Comparison of ENCODE assay signal across 8 mouse cellular contexts in the genomic region with DNA sequence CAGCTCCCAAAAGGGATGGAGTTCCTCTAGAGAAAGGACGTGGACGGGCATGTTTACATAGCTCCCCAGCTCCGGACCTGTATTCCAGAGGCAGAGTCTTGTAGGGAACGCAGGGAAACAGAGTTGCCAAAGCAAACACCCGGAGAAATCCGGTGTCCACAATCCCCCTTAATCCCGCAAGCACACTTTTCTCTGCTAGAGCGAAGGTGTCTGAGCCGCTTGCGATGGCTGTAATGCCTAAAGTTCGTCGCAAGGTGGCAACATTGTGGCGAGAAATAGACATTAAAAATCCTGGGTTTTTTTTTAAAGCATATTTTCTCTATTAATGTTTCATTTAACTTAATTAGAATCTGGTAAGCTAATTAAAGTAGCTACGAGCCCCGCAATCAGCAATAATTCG. TPM values are rescaled to one million over a fixed set of nuclear protein-coding genes. Genes with fewer than 3 reads are reported as not detected.
DNase-seq lines count a peak whose midpoint lies in the region; ATAC-seq and TF ChIP-seq lines count a peak whose summit lies in the region.

No protein-coding gene starts in this region.

- peak; percentile 60 for DNase-seq in urinary bladder, postnatal 14 days (ENCODE audit: low spot score)
- no peak for DNase-seq in urinary bladder, postnatal 10 days (ENCODE audit: low spot score)
- peak; percentile 84 for DNase-seq in brain, embryonic 14.5 days (ENCODE audit: low read depth)
- DNase-seq in kidney, adult 2 months, result peak; percentile 63
- DNase-seq in retina, postnatal 7 days (ENCODE audit: low read depth, low spot score), result peak; percentile 63
- no peak for DNase-seq in gastrocnemius, postnatal 14 days

- H3K36me3 ChIP-seq in forebrain, embryonic 15.5 days, result no peaks in the 10 kb centered on the region
- no peaks in the 10 kb centered on the region for H3K36me3 ChIP-seq in kidney, adult 2 months (ENCODE audit: control insufficient read depth, insufficient read depth, low read length)
- no peaks in the 10 kb centered on the region for H3K36me3 ChIP-seq in lung, embryonic 15.5 days

- H3K27me3 ChIP-seq in forebrain, embryonic 15.5 days, result peaks cover 70% of the 10 kb centered on the region
- H3K27me3 ChIP-seq in kidney, adult 2 months (replicated peaks; ENCODE audit: control insufficient read depth, insufficient read depth, low read length), result peaks cover 11% of the 10 kb centered on the region
- peaks cover 70% of the 10 kb centered on the region for H3K27me3 ChIP-seq in lung, embryonic 15.5 days

- peak overlapping the region; percentile 35 for H3K4me3 ChIP-seq in forebrain, embryonic 15.5 days
- H3K4me3 ChIP-seq in kidney, adult 2 months (ENCODE audit: insufficient read depth, low read depth, low read length), result peak overlapping the region; percentile 35
- H3K4me3 ChIP-seq in lung, embryonic 15.5 days, result peak overlapping the region; percentile 31

- peak; percentile 87 for TF ChIP-seq CTCF in brain, embryonic 14.5 days (IDR thresholded peaks at IDR 0.05; ENCODE audit: borderline replicate concordance, extremely low read depth, insufficient read depth, insufficient read length)
- TF ChIP-seq CTCF in kidney, adult 2 months (conservative IDR thresholded peaks at IDR 0.05; ENCODE audit: insufficient read depth, insufficient read length, low read depth, low read length), result peak; percentile 79

- intact Hi-C loops in gastrocnemius, postnatal 14 days (cut with DNase I; ENCODE audit: low total_unique reads), result loop anchor here (2.0 kb wide), 2 partner anchors 325 to 709 kb away; no protein-coding TSS in a partner anchor

- no peak overlapping the region for H3K27ac ChIP-seq in forebrain, embryonic 15.5 days (replicated peaks)
- no peak overlapping the region for H3K27ac ChIP-seq in kidney, adult 2 months (ENCODE audit: insufficient read depth, low read depth, low read length)
- H3K27ac ChIP-seq in lung, embryonic 15.5 days, result no peak overlapping the region

- peak overlapping the region; percentile 44 for H3K4me2 ChIP-seq in forebrain, embryonic 15.5 days (replicated peaks)
- peak overlapping the region; percentile 56 for H3K4me2 ChIP-seq in lung, embryonic 15.5 days

- no peak for TF ChIP-seq POLR2A in brain, embryonic 14.5 days (IDR thresholded peaks at IDR 0.05; ENCODE audit: borderline replicate concordance, extremely low read depth, insufficient read depth, insufficient read length, poor library complexity, severe bottlenecking)
- no peak for TF ChIP-seq POLR2A in kidney, adult 2 months (IDR thresholded peaks at IDR 0.05; ENCODE audit: low read depth, low read length)

- ATAC-seq in forebrain, embryonic 15.5 days (replicated peaks), result no peak
- ATAC-seq in lung, embryonic 15.5 days (ENCODE audit: borderline replicate concordance, extremely low read depth, low FRiP score, low TSS enrichment), result no peak

- peaks cover 54% of the 10 kb centered on the region for H3K4me1 ChIP-seq in forebrain, embryonic 15.5 days
- H3K4me1 ChIP-seq in kidney, adult 2 months (ENCODE audit: control insufficient read depth, insufficient read depth, low read length), result peaks cover 3% of the 10 kb centered on the region; the same call in 1 of the 2 replicates
- H3K4me1 ChIP-seq in lung, embryonic 15.5 days, result peaks cover 33% of the 10 kb centered on the region

- under 1% methylated on average over 16 of the region's 16 CpGs for WGBS in forebrain, embryonic 15.5 days
- under 1% methylated on average over 16 of the region's 16 CpGs for WGBS in kidney, adult 2 months
- WGBS in lung, embryonic 15.5 days, result under 1% methylated on average over 16 of the region's 16 CpGs

- H3K9ac ChIP-seq in forebrain, embryonic 15.5 days (replicated peaks), result no peak overlapping the region; the same call in 1 of the 2 replicates
- no peak overlapping the region for H3K9ac ChIP-seq in lung, embryonic 15.5 days

- no peaks in the 10 kb centered on the region for H3K9me3 ChIP-seq in forebrain, embryonic 15.5 days
- no peaks in the 10 kb centered on the region for H3K9me3 ChIP-seq in lung, embryonic 15.5 days

RNA-seq across cellular contexts. Expression of gene Skor1, which starts 13.0 kb away (rescaled TPM):
- 3.7 and 16.7 TPM in 2 replicates for polyA plus RNA-seq in brain, embryonic 14.5 days (2012; rRNA removed)
- polyA plus RNA-seq in forebrain, embryonic 15.5 days (2015; fragmentation: Nextera tagmentation; extraction: Ambion mirVana), result 0.36 and 0.61 TPM in 2 replicates
- 0.02 and 0.03 TPM in 2 replicates for polyA plus RNA-seq in kidney, adult 2 months (2012; rRNA removed)
- not detected in 2 replicates for polyA plus RNA-seq in lung, embryonic 15.5 days (2015; fragmentation: Nextera tagmentation; extraction: Ambion mirVana)
- total RNA-seq in gastrocnemius, postnatal 14 days (2021), result under 1 TPM in 1 of 2 experiments, not detected in 1; 0.12 TPM

Comparison
In these comparisons a context has a peak if more than half of its experiments do, and no peak if none do; other contexts are left out.
1. DNase-seq: peak in urinary bladder, postnatal 14 days (single experiment), brain, embryonic 14.5 days (single experiment), kidney, adult 2 months (single experiment) and retina, postnatal 7 days (single experiment); none in urinary bladder, postnatal 10 days (single experiment) and gastrocnemius, postnatal 14 days (single experiment).
2. Peak in every context shown above with its lines, with median percentiles within 50 percentile points of each other: H3K4me3 ChIP-seq.